Mouse (Mus musculus) lung, embryonic 15.5 days (tissue): ENCODE measurements around the gene Pde1c. TPM values are rescaled to one million over a fixed set of nuclear protein-coding genes. Genes with fewer than 3 reads are reported as not detected.

Source experiments
- ATAC-seq: fragments of 200-750 bp; cut with Nextera tagmentation; 2 replicates; pipeline ENCODE4 v1.8.0; 2017; ENCODE audit warnings: moderate number of reproducible peaks, borderline replicate concordance; ENCODE audit not compliant: low FRiP score, low TSS enrichment; ENCODE audit errors: extremely low read depth
- H3K27ac ChIP-seq: fragments of 300-500 bp; sonication (generic); 2 replicates; pipeline ENCODE4 v1.5.1; 2015; ENCODE audit warnings: moderate library complexity, mild to moderate bottlenecking, inconsistent platforms
- H3K27me3 ChIP-seq: fragments of 300-500 bp; sonication (generic); 2 replicates; pipeline ENCODE4 v1.6.1; 2015; ENCODE audit warnings: inconsistent platforms
- H3K36me3 ChIP-seq: fragments of 300-500 bp; sonication (generic); 2 replicates; pipeline ENCODE4 v1.6.1; 2015; ENCODE audit warnings: inconsistent platforms
- H3K4me1 ChIP-seq: fragments of 300-500 bp; sonication (generic); 2 replicates; pipeline ENCODE4 v1.6.1; 2015; ENCODE audit warnings: inconsistent platforms
- H3K4me2 ChIP-seq: fragments of 300-500 bp; sonication (generic); 2 replicates; pipeline ENCODE4 v1.6.1; 2015; ENCODE audit warnings: inconsistent platforms, mild to moderate bottlenecking, moderate library complexity
- H3K4me3 ChIP-seq: fragments of 300-500 bp; sonication (generic); 2 replicates; pipeline ENCODE4 v1.5.1; 2015; ENCODE audit warnings: mild to moderate bottlenecking, inconsistent platforms
- H3K9ac ChIP-seq: fragments of 300-500 bp; sonication (generic); 2 replicates; pipeline ENCODE4 v1.6.1; 2015; ENCODE audit warnings: inconsistent platforms
- H3K9me3 ChIP-seq: fragments of 300-500 bp; sonication (generic); 2 replicates; pipeline ENCODE4 v1.6.1; 2016; ENCODE audit warnings: inconsistent platforms
- WGBS: fragments of 180-500 bp; shearing (Covaris S2); methylation state at CpG from one replicate; pipeline ENCODE4 v1.1.7; 2015; 5-methylcytosine and 5-hydroxymethylcytosine counted together
- polyA plus RNA-seq: library from polyadenylated mRNA; unstranded; fragments of >200 nt; fragmentation: Nextera tagmentation; extraction: Ambion mirVana; gene quantifications from 2 replicates; pipeline ENCODE4 v1.2.1, GENCODE M21; 2015

Gene Pde1c
- polyA plus RNA-seq, 1 experiment from 2014 or later = 0.86 TPM

- Histone ChIP-seq H3K9me3 (no peaks in the 10 kb centered on the region), H3K4me2 (no peak overlapping the region), H3K36me3 (no peaks in the 10 kb centered on the region), H3K4me1 (no peaks in the 10 kb centered on the region), H3K9ac (no peak overlapping the region), H3K27me3 (no peaks in the 10 kb centered on the region), H3K4me3 (no peak overlapping the region), H3K27ac (no peak overlapping the region)
- no peak for ATAC-seq
Measured at GRCm38 (mm10) chr6:56310318-56310717, 258.6 kb downstream of the Pde1c start.

- Histone ChIP-seq H3K27me3 (no peaks in the 10 kb centered on the region), H3K4me3 (no peak overlapping the region), H3K4me2 (no peak overlapping the region), H3K27ac (no peak overlapping the region), H3K36me3 (no peaks in the 10 kb centered on the region), H3K4me1 (no peaks in the 10 kb centered on the region), H3K9me3 (no peaks in the 10 kb centered on the region), H3K9ac (no peak overlapping the region)
- no peak for ATAC-seq
- 81% methylated on average over 2 of the region's 2 CpGs for WGBS
Measured at GRCm38 (mm10) chr6:56306066-56306465, 262.8 kb downstream of the Pde1c start.

GRCm38 (mm10) chr6:56292176-56292575 is 276.7 kb downstream of the Pde1c start:
- no peak overlapping the region for H3K4me2 ChIP-seq
- no peaks in the 10 kb centered on the region for H3K36me3 ChIP-seq
- no peaks in the 10 kb centered on the region for H3K9me3 ChIP-seq
- ATAC-seq = no peak
- no peaks in the 10 kb centered on the region for H3K27me3 ChIP-seq
- H3K4me3 ChIP-seq = no peak overlapping the region
- H3K9ac ChIP-seq = no peak overlapping the region
- WGBS = 42% methylated on average over 1 of the region's 1 CpGs
- no peak overlapping the region for H3K27ac ChIP-seq
- no peaks in the 10 kb centered on the region for H3K4me1 ChIP-seq

- Histone ChIP-seq H3K4me3 (no peak overlapping the region), H3K27me3 (no peaks in the 10 kb centered on the region), H3K27ac (no peak overlapping the region), H3K36me3 (no peaks in the 10 kb centered on the region), H3K4me2 (no peak overlapping the region), H3K4me1 (no peaks in the 10 kb centered on the region), H3K9me3 (no peaks in the 10 kb centered on the region), H3K9ac (no peak overlapping the region)
- WGBS = 61% methylated on average over 2 of the region's 2 CpGs
- ATAC-seq = no peak
Measured at GRCm38 (mm10) chr6:56289307-56289706, 279.6 kb downstream of the Pde1c start.

- no peak overlapping the region for H3K4me3 ChIP-seq
- H3K27ac ChIP-seq = no peak overlapping the region
- H3K9me3 ChIP-seq = no peaks in the 10 kb centered on the region
- ATAC-seq = no peak
- WGBS = 79% methylated on average over 4 of the region's 4 CpGs
- no peaks in the 10 kb centered on the region for H3K27me3 ChIP-seq
- H3K4me2 ChIP-seq = no peak overlapping the region
- no peaks in the 10 kb centered on the region for H3K36me3 ChIP-seq
- H3K9ac ChIP-seq = no peak overlapping the region
- H3K4me1 ChIP-seq = no peaks in the 10 kb centered on the region
Measured at GRCm38 (mm10) chr6:56284821-56285220, 284.1 kb downstream of the Pde1c start.

GRCm38 (mm10) chr6:56275461-56275860 is 293.4 kb downstream of the Pde1c start:
- Histone ChIP-seq H3K27me3 (no peaks in the 10 kb centered on the region), H3K4me1 (no peaks in the 10 kb centered on the region)
- 76% methylated on average over 1 of the region's 1 CpGs for WGBS

GRCm38 (mm10) chr6:56271741-56272140 is 297.2 kb downstream of the Pde1c start:
- H3K4me1 ChIP-seq = no peaks in the 10 kb centered on the region
- no peak for ATAC-seq
- H3K27me3 ChIP-seq = no peaks in the 10 kb centered on the region
- H3K9me3 ChIP-seq = no peaks in the 10 kb centered on the region
- 68% methylated on average over 2 of the region's 2 CpGs for WGBS
- no peak overlapping the region for H3K4me3 ChIP-seq
- H3K36me3 ChIP-seq = no peaks in the 10 kb centered on the region
- H3K4me2 ChIP-seq = no peak overlapping the region
- no peak overlapping the region for H3K9ac ChIP-seq
- no peak overlapping the region for H3K27ac ChIP-seq

More at GRCm38 (mm10) chr6:56275461-56275860, 293.4 kb downstream of the Pde1c start:
- no peaks in the 10 kb centered on the region for H3K36me3 ChIP-seq
- no peak overlapping the region for H3K27ac ChIP-seq
- H3K4me2 ChIP-seq = no peak overlapping the region
- no peaks in the 10 kb centered on the region for H3K9me3 ChIP-seq
- ATAC-seq = no peak
- H3K4me3 ChIP-seq = no peak overlapping the region
- no peak overlapping the region for H3K9ac ChIP-seq

- 87% methylated on average over 4 of the region's 4 CpGs for WGBS
- no peak for ATAC-seq
- Histone ChIP-seq H3K27ac (no peak overlapping the region), H3K9me3 (no peaks in the 10 kb centered on the region), H3K36me3 (no peaks in the 10 kb centered on the region), H3K4me3 (no peak overlapping the region), H3K27me3 (no peaks in the 10 kb centered on the region), H3K4me1 (no peaks in the 10 kb centered on the region), H3K4me2 (no peak overlapping the region), H3K9ac (no peak overlapping the region)
Measured at GRCm38 (mm10) chr6:56264509-56264908, 304.4 kb downstream of the Pde1c start.

- Histone ChIP-seq H3K4me3 (no peak overlapping the region), H3K36me3 (no peaks in the 10 kb centered on the region), H3K9me3 (no peaks in the 10 kb centered on the region), H3K27ac (no peak overlapping the region), H3K9ac (no peak overlapping the region), H3K4me1 (no peaks in the 10 kb centered on the region), H3K4me2 (no peak overlapping the region), H3K27me3 (no peaks in the 10 kb centered on the region)
- ATAC-seq = no peak
- WGBS = 38% methylated on average over 3 of the region's 3 CpGs
Measured at GRCm38 (mm10) chr6:56260118-56260517, 308.8 kb downstream of the Pde1c start.

- 87% methylated on average over 2 of the region's 2 CpGs for WGBS
- Histone ChIP-seq H3K27ac (no peak overlapping the region), H3K9ac (no peak overlapping the region), H3K4me3 (no peak overlapping the region), H3K4me1 (no peaks in the 10 kb centered on the region), H3K9me3 (no peaks in the 10 kb centered on the region), H3K36me3 (no peaks in the 10 kb centered on the region), H3K4me2 (no peak overlapping the region), H3K27me3 (no peaks in the 10 kb centered on the region)
- no peak for ATAC-seq
Measured at GRCm38 (mm10) chr6:56257555-56258297, 311.2 kb downstream of the Pde1c start.

GRCm38 (mm10) chr6:56250091-56250490 is 318.8 kb downstream of the Pde1c start:
- 83% methylated on average over 3 of the region's 3 CpGs for WGBS
- ATAC-seq = no peak
- no peaks in the 10 kb centered on the region for H3K36me3 ChIP-seq
- H3K27me3 ChIP-seq = no peaks in the 10 kb centered on the region
- no peak overlapping the region for H3K4me3 ChIP-seq
- no peak overlapping the region for H3K4me2 ChIP-seq
- H3K27ac ChIP-seq = no peak overlapping the region
- H3K4me1 ChIP-seq = no peaks in the 10 kb centered on the region
- H3K9ac ChIP-seq = no peak overlapping the region
- H3K9me3 ChIP-seq = no peaks in the 10 kb centered on the region

- H3K4me2 ChIP-seq = no peak overlapping the region
- H3K9ac ChIP-seq = no peak overlapping the region
- no peaks in the 10 kb centered on the region for H3K27me3 ChIP-seq
- H3K9me3 ChIP-seq = no peaks in the 10 kb centered on the region
- no peak for ATAC-seq
- H3K36me3 ChIP-seq = no peaks in the 10 kb centered on the region
- no peak overlapping the region for H3K4me3 ChIP-seq
- H3K4me1 ChIP-seq = no peaks in the 10 kb centered on the region
- no peak overlapping the region for H3K27ac ChIP-seq
- WGBS = 68% methylated on average over 1 of the region's 1 CpGs
Measured at GRCm38 (mm10) chr6:56191426-56192140, 377.3 kb downstream of the Pde1c start.
